Mouse (Mus musculus): Measurements from ENCODE around the gene AK157302.

- TF ChIP-seq CTCF (IDR thresholded peaks at IDR 0.05; ENCODE audit: control insufficient read depth, insufficient read depth, low read length), result no peak
- no peak for TF ChIP-seq POLR2A (IDR thresholded peaks at IDR 0.05; ENCODE audit: borderline replicate concordance, control insufficient read depth, low read depth, low read length)
Observed at GRCm38 (mm10) chr13:21456347-21456746, 38.7 kb upstream of the AK157302 start.

Data from bone marrow, adult 2 months (tissue).